Mouse (Mus musculus) myocyte (in vitro differentiated cells): Measurements from ENCODE around the gene Lrmda.

ENCODE experiments used
- CEBPB ChIP-seq: IDR thresholded peaks from 2 replicates; pipeline ENCODE4 v1.6.1; 2011; ENCODE audit warnings: mild to moderate bottlenecking, moderate library complexity; ENCODE audit not compliant: poor library complexity, insufficient read depth, severe bottlenecking
- MAX ChIP-seq: IDR thresholded peaks from one replicate; pipeline ENCODE4 v1.6.1; 2011; ENCODE audit warnings: low read depth, mild to moderate bottlenecking, control low read depth
- MYOG ChIP-seq, 3 experiments: IDR thresholded peaks; one replicate each; pipeline ENCODE4 v1.6.1; 2011; ENCODE audit warnings: control low read depth in 2 of 3, low read depth in 2 of 3, mild to moderate bottlenecking in 2 of 3; ENCODE audit not compliant: insufficient read length in 2 of 3, control insufficient read depth in 1 of 3, insufficient read depth in 1 of 3
- POLR2A ChIP-seq: IDR thresholded peaks from one replicate; pipeline ENCODE4 v1.6.1; 2011; ENCODE audit warnings: low read depth, mild to moderate bottlenecking, control low read depth, moderate library complexity; ENCODE audit not compliant: insufficient read length
- POLR2AphosphoS2 ChIP-seq: IDR thresholded peaks from one replicate; pipeline ENCODE4 v1.6.1; 2011; ENCODE audit warnings: low read depth, control low read depth; ENCODE audit not compliant: insufficient read length

DNA sequence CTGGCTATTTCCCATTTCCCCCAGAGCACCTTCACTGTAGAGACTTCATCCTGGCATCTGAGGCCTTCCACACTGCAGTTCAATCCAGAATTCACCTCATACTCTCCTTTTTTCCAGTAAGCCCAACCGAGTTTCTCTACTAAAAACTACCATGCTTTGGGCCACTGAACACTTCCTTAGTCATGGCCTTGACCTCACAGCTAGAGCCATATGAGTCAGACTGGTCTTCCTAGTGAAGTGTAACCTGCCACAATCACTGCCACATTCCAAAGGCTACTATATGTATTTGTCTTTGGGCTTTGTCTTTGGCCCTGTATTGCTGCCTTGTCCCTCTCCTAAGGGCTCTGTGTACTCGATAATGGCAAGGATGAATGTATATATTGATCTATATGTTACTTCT lies 708.0 kb downstream of the Lrmda start:
- TF ChIP-seq POLR2AphosphoS2 (no peak), CEBPB (no peak), POLR2A (no peak), MYOG (IDR thresholded peaks at IDR 0.05; ENCODE audit: control insufficient read depth in 1 of 3, insufficient read depth in 1 of 3, insufficient read length in 2 of 3, low read depth in 2 of 3) (no peak), MAX (no peak)
